Mouse (Mus musculus) 3134 (cell line): ENCODE results near the gene Msh2.
A peak's percentile ranks its signal among the peaks of the same experiment; 100 is the strongest.
"Not testable (repeated sequence)": the region's sequence is repeated elsewhere in the genome, so short reads cannot be mapped to it uniquely, and the experiment has no call there.

Source experiments
- DNase-seq: peaks from one replicate; pipeline ENCODE4 v3.0.0-alpha.2; 2011; ENCODE audit warnings: low spot score; ENCODE audit not compliant: insufficient read length; ENCODE audit errors: extremely low read depth

Msh2 gene

GRCm38 (mm10) chr17:87671890-87672660, at the start of gene Msh2:
Gene Msh2 (plus strand): TSS chr17:87672330.
- DNase-seq, result peak; percentile 97

GRCm38 (mm10) chr17:87625510-87626086, 46.5 kb upstream of the Msh2 start:
- no peak for DNase-seq

- DNase-seq, result no peak
Observed at GRCm38 (mm10) chr17:87628144-87628543, 44.0 kb upstream of the Msh2 start.

GRCm38 (mm10) chr17:87628706-87629105, 43.4 kb upstream of the Msh2 start:
- no peak for DNase-seq

GRCm38 (mm10) chr17:87637056-87637389, 35.1 kb upstream of the Msh2 start:
- DNase-seq, result no peak

- DNase-seq, result no peak
Observed at GRCm38 (mm10) chr17:87639242-87639641, 32.9 kb upstream of the Msh2 start.

- DNase-seq, result no peak
Observed at GRCm38 (mm10) chr17:87640272-87640671, 31.9 kb upstream of the Msh2 start.

- DNase-seq, result no peak
Observed at GRCm38 (mm10) chr17:87641006-87641405, 31.1 kb upstream of the Msh2 start.

- DNase-seq, result no peak
Observed at GRCm38 (mm10) chr17:87642744-87643143, 29.4 kb upstream of the Msh2 start.

GRCm38 (mm10) chr17:87655616-87656015, 16.5 kb upstream of the Msh2 start:
- not testable (repeated sequence) for DNase-seq

- not testable (repeated sequence) for DNase-seq
Observed at GRCm38 (mm10) chr17:87661958-87662573, 10.1 kb upstream of the Msh2 start.

- no peak for DNase-seq
Observed at GRCm38 (mm10) chr17:87664238-87664637, 7.9 kb upstream of the Msh2 start.

- no peak for DNase-seq
Observed at GRCm38 (mm10) chr17:87665066-87665822, 6.9 kb upstream of the Msh2 start.

- no peak for DNase-seq
Observed at GRCm38 (mm10) chr17:87672677-87673286, 652 bp downstream of the Msh2 start.

GRCm38 (mm10) chr17:87676916-87677474, 4.9 kb downstream of the Msh2 start:
- not testable (repeated sequence) for DNase-seq

- no peak for DNase-seq
Observed at GRCm38 (mm10) chr17:87677656-87678055, 5.5 kb downstream of the Msh2 start.

GRCm38 (mm10) chr17:87689217-87689616, 17.1 kb downstream of the Msh2 start:
- DNase-seq, result no peak

- peak; percentile 27 for DNase-seq
Observed at GRCm38 (mm10) chr17:87691958-87692357, 19.8 kb downstream of the Msh2 start.

GRCm38 (mm10) chr17:87695874-87696465, 23.8 kb downstream of the Msh2 start:
- no peak for DNase-seq

GRCm38 (mm10) chr17:87696814-87697213, 24.7 kb downstream of the Msh2 start:
- no peak for DNase-seq
